Mouse (Mus musculus) midbrain, embryonic 15.5 days (tissue): Measurements from ENCODE around the gene Pygm. TPM values are rescaled to one million over a fixed set of nuclear protein-coding genes. Genes with fewer than 3 reads are reported as not detected.

Experiments
- ATAC-seq: fragments of 200-750 bp; cut with Nextera tagmentation; replicated peaks from 2 replicates; pipeline ENCODE4 v1.8.0; 2017; ENCODE audit warnings: moderate TSS enrichment
- H3K27ac ChIP-seq: fragments of 300-500 bp; sonication (generic); 2 replicates; pipeline ENCODE4 v1.5.1; 2015; ENCODE audit warnings: mild to moderate bottlenecking, inconsistent platforms
- H3K27me3 ChIP-seq: fragments of 300-500 bp; sonication (generic); replicated peaks from 2 replicates; pipeline ENCODE4 v1.6.1; 2015; ENCODE audit warnings: inconsistent platforms
- H3K36me3 ChIP-seq: fragments of 300-500 bp; sonication (generic); replicated peaks from 2 replicates; pipeline ENCODE4 v1.6.1; 2015; ENCODE audit warnings: inconsistent platforms
- H3K4me1 ChIP-seq: fragments of 300-500 bp; sonication (generic); 2 replicates; pipeline ENCODE4 v1.6.1; 2015; ENCODE audit warnings: inconsistent platforms
- H3K4me2 ChIP-seq: fragments of 300-500 bp; sonication (generic); 2 replicates; pipeline ENCODE4 v1.6.1; 2015; ENCODE audit warnings: inconsistent platforms, mild to moderate bottlenecking, moderate library complexity
- H3K4me3 ChIP-seq: fragments of 300-500 bp; sonication (generic); 2 replicates; pipeline ENCODE4 v1.5.1; 2015; ENCODE audit warnings: mild to moderate bottlenecking, inconsistent platforms
- H3K9ac ChIP-seq: fragments of 300-500 bp; sonication (generic); 2 replicates; pipeline ENCODE4 v1.6.1; 2015; ENCODE audit warnings: mild to moderate bottlenecking, inconsistent platforms
- H3K9me3 ChIP-seq: fragments of 300-500 bp; sonication (generic); 2 replicates; pipeline ENCODE4 v1.6.1; 2016; ENCODE audit warnings: inconsistent platforms
- WGBS: fragments of 180-500 bp; shearing (Covaris S2); methylation state at CpG from one replicate; pipeline ENCODE4 v1.1.7; 2015; ENCODE audit warnings: mixed read lengths; 5-methylcytosine and 5-hydroxymethylcytosine counted together
- microRNA-seq: library from miRNA; unstranded; fragments of <30 nt; microRNA quantifications from one replicate; pipeline ENCODE4, GENCODE M21; 2016
- polyA plus RNA-seq: library from polyadenylated mRNA; unstranded; fragments of >200 nt; fragmentation: Nextera tagmentation; extraction: Ambion mirVana; gene quantifications from 2 replicates; pipeline ENCODE4 v1.2.1, GENCODE M21; 2015

The Pygm gene
- polyA plus RNA-seq, 1 experiment from 2014 or later, result 5.9 TPM

DNA sequence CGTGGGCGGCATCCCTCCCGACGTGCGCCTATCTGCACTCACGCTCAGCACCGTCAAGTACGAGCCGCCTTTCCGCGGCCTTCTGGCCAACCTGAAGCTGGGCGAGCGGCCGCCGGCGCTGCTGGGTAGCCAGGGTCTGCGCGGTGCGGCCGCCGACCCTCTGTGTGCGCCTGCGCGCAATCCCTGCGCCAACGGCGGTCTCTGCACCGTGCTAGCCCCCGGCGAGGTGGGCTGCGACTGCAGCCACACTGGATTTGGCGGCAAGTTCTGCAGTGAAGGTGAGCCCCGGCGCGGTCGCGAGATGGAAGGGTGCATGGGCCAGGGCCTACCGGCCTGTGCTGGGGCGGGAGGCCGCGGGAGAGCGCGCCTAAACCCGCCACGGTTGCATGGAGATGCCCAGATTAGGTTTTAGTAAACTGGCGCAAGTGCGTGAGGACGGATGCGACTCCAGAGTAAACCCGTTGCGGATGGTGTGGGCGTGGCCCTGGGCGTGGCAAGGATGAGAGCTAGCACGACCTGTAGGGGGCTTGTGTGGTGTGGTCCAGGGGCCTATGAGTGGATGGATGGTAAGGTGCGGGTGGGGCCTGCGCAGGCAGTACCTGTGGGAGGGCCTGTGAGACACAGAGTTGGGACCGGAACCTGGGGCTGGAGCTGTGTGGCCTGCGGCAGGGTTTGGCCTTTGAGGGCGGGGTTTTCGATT is 44.5 kb downstream of the Pygm start:
- H3K9ac ChIP-seq, result peak overlapping the region; percentile 31

DNA sequence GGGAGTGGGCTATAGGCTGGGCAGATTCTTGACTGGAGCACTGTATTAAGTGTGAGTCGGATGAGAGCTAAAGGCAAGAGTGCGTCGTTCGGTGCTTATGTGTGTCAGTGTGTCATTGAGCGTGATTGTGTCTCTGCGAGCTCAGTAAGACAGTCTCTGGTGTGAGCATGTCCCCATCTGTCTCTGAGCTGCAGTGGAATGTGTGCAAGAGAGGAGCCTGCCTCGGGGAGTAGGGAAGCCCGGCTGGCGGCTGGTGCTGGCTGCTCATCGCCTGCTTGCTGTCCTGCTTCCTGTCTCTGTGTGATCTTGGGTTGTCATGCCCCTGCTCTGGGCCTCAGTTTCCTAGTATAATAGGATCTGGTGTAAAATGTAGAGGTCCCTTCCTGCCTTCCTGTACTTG is 58.8 kb downstream of the Pygm start:
- Histone ChIP-seq H3K36me3 (no peaks in the 10 kb centered on the region), H3K4me3 (no peak overlapping the region), H3K9me3 (no peaks in the 10 kb centered on the region), H3K27ac (peak overlapping the region; percentile 38; the same call in 1 of the 2 replicates), H3K4me2 (no peak overlapping the region), H3K4me1 (peaks cover 86% of the 10 kb centered on the region), H3K9ac (no peak overlapping the region), H3K27me3 (no peaks in the 10 kb centered on the region)
- 62% methylated on average over 10 of the region's 10 CpGs for WGBS
- no peak for ATAC-seq

More for the DNA sequence above, 44.5 kb downstream of the Pygm start:
- ATAC-seq, result peak; percentile 29; the same call in 1 of the 2 replicates
- H3K4me2 ChIP-seq, result peak overlapping the region; percentile 48
- 0 out of 2 replicates have a peak, but pooled peaks cover 3% of the 10 kb centered on the region for H3K27me3 ChIP-seq
- no peaks in the 10 kb centered on the region for H3K36me3 ChIP-seq
- H3K27ac ChIP-seq, result no peak overlapping the region
- no peaks in the 10 kb centered on the region for H3K9me3 ChIP-seq
- peak overlapping the region; percentile 26 for H3K4me3 ChIP-seq
- WGBS, result 3% methylated on average over 59 of the region's 60 CpGs
- peaks cover 84% of the 10 kb centered on the region for H3K4me1 ChIP-seq

DNA sequence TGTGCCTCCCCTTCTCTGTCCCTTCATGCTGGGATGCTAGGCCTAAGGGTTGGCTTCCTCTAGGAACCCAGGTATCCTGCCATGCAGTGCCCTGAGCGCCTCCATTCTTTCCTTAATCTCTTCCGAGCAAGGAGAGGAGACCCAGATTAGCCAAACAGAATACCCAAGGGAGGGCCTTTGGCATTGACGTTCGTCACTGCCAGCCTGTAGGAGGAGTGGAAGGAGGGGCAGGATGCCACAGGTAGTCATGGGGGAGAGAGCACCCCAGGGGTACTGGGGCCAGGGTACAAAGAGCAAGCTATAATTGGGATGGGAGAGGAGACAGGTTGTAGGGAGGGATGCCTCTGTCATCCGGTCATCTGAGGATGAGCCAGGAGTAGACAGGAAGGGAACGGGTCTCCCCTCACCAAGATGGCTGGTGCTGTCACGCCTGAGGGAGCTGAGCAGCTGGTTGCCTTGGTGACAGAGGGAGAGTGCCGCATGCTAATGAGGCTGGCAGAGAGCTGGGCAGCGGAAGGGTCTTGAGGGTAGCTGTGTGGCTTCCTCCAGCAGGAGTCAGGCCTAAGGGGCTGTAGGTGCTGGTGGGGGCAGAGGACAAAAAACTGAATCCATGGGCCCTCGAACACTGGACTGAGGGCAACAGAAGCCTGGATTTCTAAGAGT is 61.7 kb downstream of the Pygm start:
- Histone ChIP-seq H3K36me3 (no peaks in the 10 kb centered on the region), H3K9me3 (no peaks in the 10 kb centered on the region), H3K27me3 (no peaks in the 10 kb centered on the region), H3K4me1 (peaks cover 91% of the 10 kb centered on the region), H3K4me3 (peak overlapping the region; percentile 18), H3K27ac (peak overlapping the region; percentile 90), H3K9ac (peak overlapping the region; percentile 32; the same call in 1 of the 2 replicates), H3K4me2 (peak overlapping the region; percentile 47)
- peak; percentile 88 for ATAC-seq
- WGBS, result 12% methylated on average over 10 of the region's 10 CpGs

GRCm38 (mm10) chr19:6446736-6447437 is 62.7 kb downstream of the Pygm start:
- 43% methylated on average over 7 of the region's 7 CpGs for WGBS
- Histone ChIP-seq H3K4me3 (no peak overlapping the region), H3K9ac (peak overlapping the region; percentile 32; the same call in 1 of the 2 replicates), H3K27me3 (no peaks in the 10 kb centered on the region), H3K9me3 (no peaks in the 10 kb centered on the region), H3K36me3 (no peaks in the 10 kb centered on the region), H3K27ac (peak overlapping the region; percentile 90), H3K4me1 (peaks cover 93% of the 10 kb centered on the region), H3K4me2 (peak overlapping the region; percentile 47)
- 0 out of 2 replicates have a peak, but pooled peaks have one; percentile 3 for ATAC-seq

Small RNA genes lying within 50 kb of the gene (microRNA-seq; reads per million reads assigned to microRNA genes)
- gene Mir6989, result 0.92 reads per million

Other genes starting within 250 kb of the Pygm start
- gene Batf2, start 243.4 kb upstream of the Pygm start, polyA plus RNA-seq, result 0.20 TPM in 1 of 2 replicates, not detected in the other
- gene Arl2, start 242.9 kb upstream of the Pygm start, polyA plus RNA-seq, result 146 and 150 TPM in 2 replicates
- gene Majin, start 200.0 kb upstream of the Pygm start, polyA plus RNA-seq, result not detected in 2 replicates
- not detected in 2 replicates for gene Gpha2, start 158.0 kb upstream of the Pygm start, polyA plus RNA-seq
- gene Ppp2r5b, start 148.5 kb upstream of the Pygm start, polyA plus RNA-seq, result 141 and 149 TPM in 2 replicates
- 16.1 and 16.4 TPM in 2 replicates for gene Atg2a, start 142.7 kb upstream of the Pygm start, polyA plus RNA-seq
- gene Ehd1, start 107.7 kb upstream of the Pygm start, polyA plus RNA-seq, result 107 and 111 TPM in 2 replicates
- 0.40 and 0.47 TPM in 2 replicates for gene Cdc42bpg, start 77.9 kb upstream of the Pygm start, polyA plus RNA-seq
- gene Men1, start 49.4 kb upstream of the Pygm start, polyA plus RNA-seq, result 79.8 and 85.6 TPM in 2 replicates
- 20.0 and 21.7 TPM in 2 replicates for gene Map4k2, start 43.3 kb upstream of the Pygm start, polyA plus RNA-seq
- gene Sf1, start 20.7 kb upstream of the Pygm start, polyA plus RNA-seq, result 112 and 119 TPM in 2 replicates
- gene Rasgrp2, start 14.9 kb downstream of the Pygm start, polyA plus RNA-seq, result 73.1 and 93.6 TPM in 2 replicates
- 44.6 and 44.9 TPM in 2 replicates for gene Nrxn2, start 34.3 kb downstream of the Pygm start, polyA plus RNA-seq
- 0.17 and 0.32 TPM in 2 replicates for gene Slc22a12, start 158.6 kb downstream of the Pygm start, polyA plus RNA-seq